Mouse (Mus musculus) adrenal gland, postnatal 4 days (tissue): ENCODE measurements around the gene Cavin3. TPM values are rescaled to one million over a fixed set of nuclear protein-coding genes. Genes with fewer than 3 reads are reported as not detected.

Experiments used
- total RNA-seq, 2 experiments: library from RNA; stranded (reverse); gene quantifications; 2 replicates each; pipeline ENCODE4 v1.2.3; 2021

The Cavin3 gene
- total RNA-seq, 2 experiments from 2014 or later = 53.5 to 56.8 TPM

Other genes starting within 250 kb of the Cavin3 start
- not detected for gene Olfr688, start 194.2 kb downstream of the Cavin3 start, total RNA-seq
- not detected for gene Olfr689, start 171.1 kb downstream of the Cavin3 start, total RNA-seq
- not detected for gene Olfr690, start 148.2 kb downstream of the Cavin3 start, total RNA-seq
- not detected for gene Olfr691, start 140.0 kb downstream of the Cavin3 start, total RNA-seq
- not detected for gene Olfr692, start 114.1 kb downstream of the Cavin3 start, total RNA-seq
- not detected for gene Gm5901, start 107.3 kb downstream of the Cavin3 start, total RNA-seq
- 10 to 100 TPM; 35.0 to 41.9 TPM for gene Fam160a2, start 82.2 kb downstream of the Cavin3 start, total RNA-seq
- gene Cnga4, start 77.7 kb downstream of the Cavin3 start, total RNA-seq = not detected
- under 1 TPM; 0.22 to 0.23 TPM for gene Cckbr, start 56.6 kb downstream of the Cavin3 start, total RNA-seq
- 10 to 100 TPM; 39.4 to 40.3 TPM for gene Smpd1, start 72.1 kb upstream of the Cavin3 start, total RNA-seq
- gene Apbb1, start 99.4 kb upstream of the Cavin3 start, total RNA-seq = 10 to 100 TPM; 36.8 to 42.3 TPM
- 100 to 1,000 TPM in 1 of 2 experiments, 10 to 100 TPM in 1; 10.6 to 269 TPM for gene Hpx, start 117.8 kb upstream of the Cavin3 start, total RNA-seq
- gene Trim3, start 151.3 kb upstream of the Cavin3 start, total RNA-seq = 10 to 100 TPM; 51.4 to 56.7 TPM
- 100 to 1,000 TPM; 115 to 116 TPM for gene Timm10b, start 157.8 kb upstream of the Cavin3 start, total RNA-seq
- gene Arfip2, start 158.1 kb upstream of the Cavin3 start, total RNA-seq = 10 to 100 TPM; 74.7 to 80.7 TPM
- gene Gm45799, start 158.3 kb upstream of the Cavin3 start, total RNA-seq = 10 to 100 TPM in 1 of 2 experiments, 1 to 10 TPM in 1; 8.5 to 12.2 TPM
- gene Dnhd1, start 168.5 kb upstream of the Cavin3 start, total RNA-seq = 1 to 10 TPM; 5.9 to 7.1 TPM